Mouse (Mus musculus) hindbrain, embryonic 12.5 days (tissue): Measurements from ENCODE around the gene Cabp2. TPM values are rescaled to one million over a fixed set of nuclear protein-coding genes. Genes with fewer than 3 reads are reported as not detected.

ENCODE experiments used
- ATAC-seq: fragments of 200-750 bp; cut with Nextera tagmentation; 2 replicates; pipeline ENCODE4 v1.8.0; 2017; ENCODE audit warnings: moderate TSS enrichment; ENCODE audit not compliant: low FRiP score
- H3K27ac ChIP-seq: fragments of 300-500 bp; sonication (generic); 2 replicates; pipeline ENCODE4 v1.5.1; 2016; ENCODE audit warnings: mild to moderate bottlenecking
- H3K27me3 ChIP-seq: fragments of 300-500 bp; sonication (generic); 2 replicates; pipeline ENCODE4 v1.6.1; 2016; ENCODE audit warnings: mild to moderate bottlenecking
- H3K36me3 ChIP-seq: fragments of 300-500 bp; sonication (generic); 2 replicates; pipeline ENCODE4 v1.6.1; 2016; ENCODE audit warnings: mild to moderate bottlenecking
- H3K4me1 ChIP-seq: fragments of 300-500 bp; sonication (generic); 2 replicates; pipeline ENCODE4 v1.6.1; 2016
- H3K4me2 ChIP-seq: fragments of 300-500 bp; sonication (generic); replicated peaks from 2 replicates; pipeline ENCODE4 v1.6.1; 2016; ENCODE audit warnings: mild to moderate bottlenecking
- H3K4me3 ChIP-seq: fragments of 300-500 bp; sonication (generic); 2 replicates; pipeline ENCODE4 v1.5.1; 2016; ENCODE audit warnings: mild to moderate bottlenecking
- H3K9ac ChIP-seq: fragments of 300-500 bp; sonication (generic); 2 replicates; pipeline ENCODE4 v1.6.1; 2016; ENCODE audit warnings: mild to moderate bottlenecking, moderate library complexity
- H3K9me3 ChIP-seq: fragments of 300-500 bp; sonication (generic); replicated peaks from 2 replicates; pipeline ENCODE4 v1.6.1; 2016; ENCODE audit warnings: mild to moderate bottlenecking
- WGBS: fragments of 180-500 bp; shearing (Covaris S2); methylation state at CpG from one replicate; pipeline ENCODE4 v1.1.7; 2016; 5-methylcytosine and 5-hydroxymethylcytosine counted together
- polyA plus RNA-seq: library from polyadenylated mRNA; unstranded; fragments of >200 nt; fragmentation: Nextera tagmentation; extraction: Ambion mirVana; gene quantifications from 2 replicates; pipeline ENCODE4 v1.2.1, GENCODE M21; 2016

Gene Cabp2
- polyA plus RNA-seq, 1 experiment from 2014 or later = not detected

GRCm38 (mm10) chr19:4071406-4071805 is 10.0 kb upstream of the Cabp2 start:
- no peaks in the 10 kb centered on the region for H3K27me3 ChIP-seq
- no peak overlapping the region for H3K27ac ChIP-seq
- WGBS = 94% methylated on average over 6 of the region's 6 CpGs
- H3K9ac ChIP-seq = no peak overlapping the region
- H3K4me1 ChIP-seq = no peaks in the 10 kb centered on the region
- no peaks in the 10 kb centered on the region for H3K36me3 ChIP-seq
- no peak for ATAC-seq
- no peaks in the 10 kb centered on the region for H3K9me3 ChIP-seq
- no peak overlapping the region for H3K4me2 ChIP-seq
- no peak overlapping the region for H3K4me3 ChIP-seq

GRCm38 (mm10) chr19:4072706-4073424 is 8.5 kb upstream of the Cabp2 start:
- no peak for ATAC-seq
- WGBS = 79% methylated on average over 6 of the region's 6 CpGs
- H3K9me3 ChIP-seq = no peaks in the 10 kb centered on the region
- no peak overlapping the region for H3K4me2 ChIP-seq
- no peak overlapping the region for H3K27ac ChIP-seq
- H3K27me3 ChIP-seq = no peaks in the 10 kb centered on the region
- no peak overlapping the region for H3K9ac ChIP-seq
- no peak overlapping the region for H3K4me3 ChIP-seq
- no peaks in the 10 kb centered on the region for H3K4me1 ChIP-seq
- H3K36me3 ChIP-seq = no peaks in the 10 kb centered on the region

GRCm38 (mm10) chr19:4075531-4075930 is 5.8 kb upstream of the Cabp2 start:
- H3K9ac ChIP-seq = no peak overlapping the region
- H3K27me3 ChIP-seq = 0 out of 2 replicates have a peak, but pooled peaks cover 2% of the 10 kb centered on the region

GRCm38 (mm10) chr19:4079594-4079993 is 1.8 kb upstream of the Cabp2 start:
- Histone ChIP-seq H3K27ac (no peak overlapping the region), H3K4me1 (no peaks in the 10 kb centered on the region), H3K4me2 (no peak overlapping the region), H3K9me3 (no peaks in the 10 kb centered on the region), H3K4me3 (no peak overlapping the region), H3K36me3 (no peaks in the 10 kb centered on the region), H3K9ac (no peak overlapping the region), H3K27me3 (0 out of 2 replicates have a peak, but pooled peaks cover 3% of the 10 kb centered on the region)
- no peak for ATAC-seq
- WGBS = 88% methylated on average over 1 of the region's 1 CpGs

More at GRCm38 (mm10) chr19:4075531-4075930, 5.8 kb upstream of the Cabp2 start:
- Histone ChIP-seq H3K27ac (no peak overlapping the region), H3K9me3 (no peaks in the 10 kb centered on the region), H3K36me3 (no peaks in the 10 kb centered on the region), H3K4me3 (no peak overlapping the region), H3K4me2 (no peak overlapping the region), H3K4me1 (no peaks in the 10 kb centered on the region)
- 84% methylated on average over 1 of the region's 1 CpGs for WGBS
- no peak for ATAC-seq

GRCm38 (mm10) chr19:4080511-4081009 is 818 bp upstream of the Cabp2 start:
- Histone ChIP-seq H3K27me3 (peaks cover 3% of the 10 kb centered on the region; the same call in 1 of the 2 replicates), H3K9me3 (no peaks in the 10 kb centered on the region), H3K36me3 (no peaks in the 10 kb centered on the region), H3K4me1 (no peaks in the 10 kb centered on the region), H3K27ac (no peak overlapping the region), H3K9ac (no peak overlapping the region), H3K4me3 (no peak overlapping the region), H3K4me2 (no peak overlapping the region)
- 66% methylated on average over 8 of the region's 8 CpGs for WGBS
- no peak for ATAC-seq

DNA sequence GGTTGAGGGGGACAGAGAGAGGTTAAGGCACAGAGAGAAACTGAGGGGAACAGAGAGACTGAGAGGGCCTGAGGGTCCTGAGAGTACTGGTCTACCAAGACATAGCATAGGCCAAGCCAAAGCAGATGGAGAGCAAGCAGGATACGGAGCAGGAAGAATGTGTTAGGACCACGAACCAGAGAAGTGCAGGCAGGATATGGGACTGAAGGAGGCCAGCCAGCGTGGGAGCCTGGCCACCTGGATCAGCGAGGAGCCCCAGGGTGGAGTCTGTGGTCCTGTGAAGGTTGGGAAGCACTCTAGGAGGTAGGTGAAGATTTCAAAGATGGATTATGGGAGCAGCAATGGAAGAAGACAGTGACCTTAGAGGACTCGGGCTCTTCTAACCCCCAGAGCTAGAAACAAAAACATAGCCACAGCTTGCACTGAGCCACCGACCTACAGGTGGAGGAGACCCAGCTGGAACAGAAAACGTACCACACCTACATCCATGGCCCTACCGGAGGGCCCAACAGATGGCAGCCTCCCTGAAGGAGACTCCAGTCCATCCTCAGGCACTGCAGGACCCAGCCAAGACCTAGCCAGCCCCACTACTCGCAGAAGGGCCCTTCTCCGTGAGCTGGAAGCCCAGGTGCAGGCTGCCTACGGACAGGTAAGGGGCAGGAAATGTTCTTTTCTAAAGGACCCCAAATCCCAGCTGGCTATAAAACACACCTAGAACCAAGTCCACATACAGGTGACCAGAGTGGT is 1.0 kb downstream of the Cabp2 start:
- peaks cover 3% of the 10 kb centered on the region; the same call in 1 of the 2 replicates for H3K27me3 ChIP-seq
- H3K27ac ChIP-seq = no peak overlapping the region
- ATAC-seq = no peak
- H3K9ac ChIP-seq = no peak overlapping the region
- no peaks in the 10 kb centered on the region for H3K9me3 ChIP-seq
- H3K4me1 ChIP-seq = no peaks in the 10 kb centered on the region
- no peak overlapping the region for H3K4me3 ChIP-seq
- no peak overlapping the region for H3K4me2 ChIP-seq
- H3K36me3 ChIP-seq = no peaks in the 10 kb centered on the region
- 78% methylated on average over 11 of the region's 11 CpGs for WGBS

DNA sequence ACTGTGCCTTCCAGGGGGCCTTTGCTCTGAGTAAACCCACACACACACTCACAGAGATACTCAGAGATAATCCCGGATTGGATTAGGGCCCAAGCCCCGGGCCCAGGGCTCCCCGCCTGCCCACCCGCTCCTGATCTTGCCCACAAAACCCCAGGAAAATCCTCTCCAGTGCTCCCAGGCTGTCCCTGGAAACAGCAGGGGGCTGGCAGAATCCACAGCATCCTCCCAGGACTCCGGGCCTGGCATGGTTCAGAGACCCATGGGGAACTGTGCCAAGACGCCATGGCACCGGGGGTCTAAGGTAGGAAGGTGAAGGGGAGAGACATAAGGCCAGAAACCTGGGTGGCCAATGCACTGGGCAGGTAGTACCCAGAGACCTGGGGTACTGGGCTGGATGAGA is 1.9 kb downstream of the Cabp2 start:
- no peak overlapping the region for H3K4me2 ChIP-seq
- ATAC-seq = no peak
- no peaks in the 10 kb centered on the region for H3K4me1 ChIP-seq
- no peak overlapping the region for H3K9ac ChIP-seq
- no peak overlapping the region for H3K4me3 ChIP-seq
- H3K27me3 ChIP-seq = peaks cover 3% of the 10 kb centered on the region; the same call in 1 of the 2 replicates
- no peaks in the 10 kb centered on the region for H3K36me3 ChIP-seq
- WGBS = 73% methylated on average over 7 of the region's 7 CpGs
- H3K9me3 ChIP-seq = no peaks in the 10 kb centered on the region
- no peak overlapping the region for H3K27ac ChIP-seq

DNA sequence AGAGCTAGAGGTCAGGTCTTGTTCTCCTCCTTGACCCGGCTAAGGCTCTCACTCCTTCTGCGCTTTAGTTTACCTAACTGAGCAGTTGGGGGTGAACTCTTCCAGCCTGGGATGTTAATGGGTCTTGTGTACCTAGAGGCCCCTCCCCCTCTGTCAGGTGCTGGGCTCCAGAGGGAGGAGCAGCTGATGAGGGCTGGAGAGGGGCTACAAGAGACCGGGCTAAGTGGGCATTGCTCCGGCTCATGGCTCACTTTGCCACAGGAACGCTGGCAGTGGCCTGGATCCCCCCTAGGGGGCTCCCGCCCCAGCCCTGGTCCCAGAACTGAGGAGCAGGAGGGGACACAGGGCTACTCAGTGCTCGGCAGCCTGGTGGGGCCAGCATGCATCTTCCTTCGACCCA is 2.4 kb downstream of the Cabp2 start:
- ATAC-seq = no peak

GRCm38 (mm10) chr19:4084984-4085383 is 3.6 kb downstream of the Cabp2 start:
- Histone ChIP-seq H3K4me3 (no peak overlapping the region), H3K36me3 (no peaks in the 10 kb centered on the region), H3K9ac (no peak overlapping the region), H3K27me3 (peaks cover 3% of the 10 kb centered on the region; the same call in 1 of the 2 replicates), H3K4me2 (no peak overlapping the region), H3K9me3 (no peaks in the 10 kb centered on the region), H3K27ac (no peak overlapping the region), H3K4me1 (no peaks in the 10 kb centered on the region)
- WGBS = 100% methylated on average over 1 of the region's 1 CpGs
- ATAC-seq = no peak

More for the DNA sequence above, 2.4 kb downstream of the Cabp2 start:
- Histone ChIP-seq H3K9ac (no peak overlapping the region), H3K27ac (no peak overlapping the region), H3K36me3 (no peaks in the 10 kb centered on the region), H3K4me2 (no peak overlapping the region), H3K9me3 (no peaks in the 10 kb centered on the region), H3K27me3 (peaks cover 3% of the 10 kb centered on the region; the same call in 1 of the 2 replicates), H3K4me1 (no peaks in the 10 kb centered on the region), H3K4me3 (no peak overlapping the region)
- 35% methylated on average over 8 of the region's 8 CpGs for WGBS

DNA sequence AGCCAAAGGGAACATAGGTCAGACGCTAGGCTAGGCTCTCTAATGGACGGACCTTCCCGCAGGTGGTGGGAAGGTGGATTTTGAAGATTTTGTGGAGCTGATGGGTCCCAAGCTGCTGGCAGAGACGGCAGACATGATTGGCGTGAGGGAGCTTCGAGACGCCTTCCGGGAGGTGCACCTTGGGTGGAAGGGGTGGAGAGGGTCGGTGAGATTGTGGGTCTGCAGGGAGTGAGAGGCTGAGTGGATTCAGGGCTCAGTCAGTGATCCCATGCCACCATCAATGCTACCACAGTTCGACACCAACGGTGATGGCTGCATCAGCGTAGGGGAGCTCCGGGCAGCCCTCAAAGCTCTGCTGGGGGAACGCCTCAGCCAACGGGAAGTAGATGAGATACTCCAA is 4.8 kb downstream of the Cabp2 start:
- no peaks in the 10 kb centered on the region; the same call in 1 of the 2 replicates for H3K27me3 ChIP-seq
- no peak overlapping the region for H3K27ac ChIP-seq
- H3K4me2 ChIP-seq = no peak overlapping the region
- H3K4me3 ChIP-seq = no peak overlapping the region
- no peaks in the 10 kb centered on the region for H3K9me3 ChIP-seq
- H3K36me3 ChIP-seq = no peaks in the 10 kb centered on the region
- H3K9ac ChIP-seq = no peak overlapping the region
- ATAC-seq = no peak
- WGBS = 88% methylated on average over 15 of the region's 15 CpGs
- no peaks in the 10 kb centered on the region for H3K4me1 ChIP-seq

- H3K27me3 ChIP-seq = no peaks in the 10 kb centered on the region; the same call in 1 of the 2 replicates
- no peak overlapping the region for H3K4me2 ChIP-seq
- no peaks in the 10 kb centered on the region for H3K36me3 ChIP-seq
- ATAC-seq = no peak
- H3K9ac ChIP-seq = no peak overlapping the region
- no peak overlapping the region for H3K4me3 ChIP-seq
- no peak overlapping the region for H3K27ac ChIP-seq
- H3K4me1 ChIP-seq = no peaks in the 10 kb centered on the region
- WGBS = 88% methylated on average over 5 of the region's 5 CpGs
- H3K9me3 ChIP-seq = no peaks in the 10 kb centered on the region
Measured at GRCm38 (mm10) chr19:4087090-4087489, 5.7 kb downstream of the Cabp2 start.

- no peak overlapping the region for H3K9ac ChIP-seq
- no peak overlapping the region for H3K27ac ChIP-seq
- H3K4me1 ChIP-seq = no peaks in the 10 kb centered on the region
- H3K4me2 ChIP-seq = no peak overlapping the region
- ATAC-seq = no peak
- no peaks in the 10 kb centered on the region for H3K9me3 ChIP-seq
- H3K27me3 ChIP-seq = no peaks in the 10 kb centered on the region; the same call in 1 of the 2 replicates
- no peaks in the 10 kb centered on the region for H3K36me3 ChIP-seq
- WGBS = 61% methylated on average over 5 of the region's 5 CpGs
- no peak overlapping the region for H3K4me3 ChIP-seq
Measured at GRCm38 (mm10) chr19:4088146-4088545, 6.8 kb downstream of the Cabp2 start.
